Mouse (Mus musculus) layer of hippocampus, postnatal 25 days (tissue): Measurements from ENCODE around the gene Stxbp3. TPM values are rescaled to one million over a fixed set of nuclear protein-coding genes. Genes with fewer than 3 reads are reported as not detected.

Source experiments
- DNase-seq, 2 experiments: peaks; one replicate each; pipeline ENCODE4 v3.0.0; 2022; ENCODE audit warnings: mixed read lengths in 2 of 2, low spot score in 1 of 2; ENCODE audit errors: extremely low spot score in 1 of 2
- total RNA-seq, 2 experiments: library from RNA; stranded (reverse); gene quantifications; 2 replicates each; pipeline ENCODE4 v1.2.3; 2021

Stxbp3 gene
- total RNA-seq, 2 experiments from 2014 or later, result 24.3 to 26.4 TPM

DNA sequence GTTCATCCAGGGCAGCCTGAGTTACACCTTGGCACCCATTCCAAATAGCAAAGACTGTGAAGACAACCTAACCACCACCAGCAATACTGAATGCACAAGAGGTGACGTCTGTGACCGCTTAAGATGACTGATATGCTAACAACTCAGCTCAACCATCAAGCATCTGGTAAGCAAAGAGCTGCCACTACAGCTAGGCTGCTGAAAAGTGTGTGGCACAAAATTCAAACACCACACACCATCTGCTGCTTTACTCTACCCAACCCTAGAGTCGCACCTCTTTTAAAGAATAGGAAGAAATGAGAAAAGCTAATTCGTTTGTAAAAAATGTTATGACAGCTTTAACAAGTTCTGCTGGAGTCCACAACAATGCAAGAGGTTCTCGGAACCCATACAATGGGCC is 34.7 kb downstream of the Stxbp3 start:
- DNase-seq, result no peak

DNA sequence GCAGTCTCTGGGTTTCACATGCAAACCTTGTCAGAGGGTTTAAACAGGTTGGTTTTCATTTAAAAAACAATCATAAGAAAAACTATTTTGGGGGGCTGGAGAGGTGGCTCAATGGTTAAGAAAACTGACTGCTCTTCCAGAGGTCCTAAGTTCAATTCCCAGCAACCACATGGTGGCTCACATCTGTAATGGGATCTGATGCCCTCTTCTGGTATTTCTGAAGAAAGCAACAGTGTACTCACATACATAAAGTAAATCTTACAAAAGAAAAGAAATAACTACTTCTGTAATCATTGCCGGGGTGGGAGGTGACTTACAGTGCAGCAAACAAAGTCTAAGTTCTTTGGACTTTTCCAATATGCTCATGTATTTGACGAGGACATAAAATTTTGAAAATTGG is 42.0 kb downstream of the Stxbp3 start:
- no peak for DNase-seq

DNA sequence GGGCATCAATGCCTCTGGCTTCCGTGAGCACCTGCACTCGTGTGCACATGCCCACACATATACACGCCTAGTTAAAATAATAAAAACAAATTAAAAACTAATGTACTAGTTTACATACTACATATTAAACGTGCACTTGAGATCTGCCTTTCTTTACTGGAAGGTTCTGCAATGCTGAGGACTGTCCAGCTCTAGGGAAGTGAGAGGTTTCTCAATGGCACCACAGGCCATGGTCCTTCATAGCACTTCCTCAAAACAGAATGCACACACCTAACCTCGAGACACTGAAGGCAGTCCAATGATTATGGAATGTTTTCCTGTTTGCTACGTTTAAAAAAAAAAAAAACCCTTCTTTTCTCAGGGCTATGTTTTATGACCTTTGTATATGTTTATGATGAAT is 42.6 kb downstream of the Stxbp3 start:
- no peak for DNase-seq

DNA sequence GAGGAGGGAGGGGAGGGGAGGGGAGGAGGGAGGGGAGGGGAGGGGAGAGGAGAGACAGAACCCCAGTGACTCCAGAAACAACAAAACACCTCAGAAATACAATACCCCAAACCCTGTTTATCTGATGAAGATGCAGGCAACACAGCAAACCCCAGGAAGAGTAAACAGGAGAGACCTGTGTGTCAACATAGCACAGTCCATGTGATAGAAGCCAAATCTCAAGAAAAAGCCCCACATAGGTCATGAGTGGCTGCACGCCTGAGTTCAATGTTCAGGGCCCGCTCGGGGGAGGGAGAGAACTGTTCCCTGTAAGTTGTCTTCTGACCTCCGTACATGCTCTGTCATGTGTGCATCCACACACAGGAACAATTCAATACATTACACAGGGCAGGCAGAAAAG is 43.9 kb downstream of the Stxbp3 start:
- no peak for DNase-seq

DNA sequence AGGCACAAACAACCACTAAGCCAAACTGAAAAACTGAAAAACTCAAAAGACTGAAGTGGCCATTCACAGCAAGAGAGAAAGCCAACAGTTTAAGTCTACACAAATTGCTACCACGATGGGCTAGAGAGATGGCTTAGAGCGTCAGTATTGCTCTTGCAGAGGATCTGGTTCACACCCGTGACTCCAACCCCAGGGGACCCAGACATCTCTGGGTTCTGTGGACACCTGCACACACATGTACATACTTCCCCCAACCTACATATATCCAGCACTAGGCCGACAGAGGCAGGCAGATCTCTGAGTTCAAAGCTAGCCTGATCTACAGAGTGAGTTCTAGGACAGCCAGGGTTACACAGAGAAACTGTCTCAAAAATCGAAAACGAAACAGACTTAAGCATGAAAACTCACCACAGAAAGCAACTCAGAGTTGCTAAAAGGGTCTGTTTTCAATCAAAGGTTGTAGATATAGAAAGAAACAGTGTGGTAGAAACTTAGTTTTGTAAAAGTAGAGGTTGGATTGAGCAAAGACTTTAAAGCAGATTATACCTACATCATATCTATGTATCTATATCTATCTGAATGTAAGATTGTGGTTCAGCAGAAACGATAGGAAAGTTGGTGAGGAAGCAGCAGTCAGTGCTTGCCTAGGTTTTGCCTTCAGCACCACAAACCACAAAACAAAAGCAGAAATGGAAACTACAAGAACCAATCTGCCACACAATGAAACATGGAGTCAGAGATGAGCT is 44.6 kb downstream of the Stxbp3 start:
- no peak for DNase-seq

DNA sequence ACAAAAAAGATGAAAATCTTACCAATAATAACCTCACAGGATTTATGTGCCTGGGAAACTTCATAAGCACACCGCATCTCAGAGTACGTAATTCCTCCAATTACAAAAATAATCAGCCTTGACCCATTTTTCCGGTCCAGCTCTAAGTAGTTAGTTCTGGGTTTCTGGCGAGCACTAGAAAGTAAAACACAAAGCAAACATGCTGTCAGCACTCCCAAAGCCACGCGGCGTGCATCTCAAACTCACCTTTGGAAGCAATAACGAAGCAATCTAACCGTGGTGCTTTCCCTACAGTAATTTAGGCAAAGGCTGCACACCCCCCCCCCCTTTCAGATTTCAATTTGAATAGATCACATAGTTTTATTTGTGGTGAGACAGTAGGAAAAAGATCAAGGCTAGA is 45.5 kb downstream of the Stxbp3 start:
- DNase-seq, result no peak

DNA sequence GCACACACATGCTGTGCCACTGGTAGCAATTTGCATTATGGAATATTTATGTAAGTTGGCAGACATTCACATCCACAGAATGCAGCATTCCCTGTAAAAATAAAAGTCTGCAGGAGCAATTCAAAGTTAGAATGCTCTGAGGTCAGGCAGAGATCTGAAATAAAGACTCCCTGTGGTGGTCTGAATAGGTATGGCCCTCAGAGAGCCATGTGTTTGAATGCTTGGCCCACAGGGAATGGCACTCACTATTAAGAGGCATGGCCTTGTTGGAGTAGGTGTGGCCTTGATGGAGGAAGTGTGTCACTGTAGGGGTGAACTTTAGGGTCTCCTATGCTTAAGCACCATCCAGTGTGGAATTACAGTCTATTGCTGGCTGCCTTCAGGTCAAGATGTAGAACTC is 47.9 kb downstream of the Stxbp3 start:
- no peak for DNase-seq

DNA sequence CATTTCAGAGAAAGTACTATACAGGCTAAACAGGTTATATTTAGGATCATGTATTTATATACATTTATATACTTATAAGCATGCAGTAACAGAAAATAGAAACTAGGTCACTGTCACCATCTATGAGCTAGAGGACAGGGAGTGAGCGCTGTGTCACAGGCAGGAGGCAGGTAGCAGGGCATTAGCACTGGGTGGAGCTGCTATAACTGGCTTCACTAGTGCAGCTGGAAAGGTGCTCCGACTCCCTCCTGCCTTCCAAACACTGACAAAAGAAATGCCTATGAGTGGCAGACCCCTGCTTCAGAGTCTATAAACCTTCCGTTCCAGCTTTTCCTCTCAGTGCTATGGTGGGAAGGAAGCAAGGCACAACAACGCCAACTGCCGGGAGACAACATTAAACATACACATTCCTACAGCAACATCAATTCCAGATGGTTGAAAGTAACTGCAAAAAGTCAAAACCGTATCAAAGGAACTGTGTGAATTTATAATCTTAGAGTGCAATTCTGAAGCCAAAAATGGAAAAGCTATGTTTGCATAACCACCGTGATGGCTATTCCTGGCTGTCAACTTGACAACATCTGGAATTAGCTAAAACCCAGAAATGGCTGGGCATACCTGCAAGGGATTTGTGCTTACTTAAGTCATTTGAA is 49.1 kb downstream of the Stxbp3 start:
- DNase-seq, result no peak

DNA sequence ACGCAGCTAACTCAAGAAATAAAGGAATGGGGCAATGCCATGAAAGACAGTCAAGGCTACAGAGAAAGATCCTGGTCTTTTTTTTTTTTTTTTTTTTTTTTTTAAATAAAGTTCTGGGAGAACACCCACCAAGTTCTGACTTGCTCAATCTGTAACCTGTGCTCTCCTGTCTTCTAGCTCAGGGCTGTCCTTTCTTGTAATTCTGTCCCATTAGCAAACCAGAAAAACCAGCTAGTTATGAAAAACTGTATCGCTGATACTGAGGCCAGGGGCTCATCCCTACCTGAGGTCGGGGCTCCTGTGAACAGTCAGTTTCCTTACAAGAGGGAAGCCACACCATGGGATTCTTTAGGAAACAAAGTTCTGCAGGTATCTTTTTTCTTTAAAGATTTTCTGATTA is 49.8 kb downstream of the Stxbp3 start:
- DNase-seq, result no peak

DNA sequence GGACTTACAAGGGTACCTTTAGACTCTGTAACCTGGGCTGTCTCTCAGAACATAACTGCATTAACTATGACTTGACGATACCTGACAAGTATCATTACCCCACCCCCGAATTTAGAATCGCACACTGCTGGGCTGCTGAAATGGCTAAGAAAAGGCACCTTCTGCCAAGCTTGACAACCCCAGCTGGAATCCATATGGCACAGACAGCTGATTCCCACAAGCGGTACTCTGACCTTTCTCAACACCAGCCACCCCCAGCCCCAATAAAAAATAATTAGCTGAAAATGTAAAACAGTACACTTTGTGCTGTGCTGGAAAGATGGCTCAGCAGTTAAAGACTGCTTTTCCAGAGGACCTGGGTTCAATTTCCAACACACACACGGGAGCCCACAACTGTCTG is 51.0 kb downstream of the Stxbp3 start:
- DNase-seq, result no peak

DNA sequence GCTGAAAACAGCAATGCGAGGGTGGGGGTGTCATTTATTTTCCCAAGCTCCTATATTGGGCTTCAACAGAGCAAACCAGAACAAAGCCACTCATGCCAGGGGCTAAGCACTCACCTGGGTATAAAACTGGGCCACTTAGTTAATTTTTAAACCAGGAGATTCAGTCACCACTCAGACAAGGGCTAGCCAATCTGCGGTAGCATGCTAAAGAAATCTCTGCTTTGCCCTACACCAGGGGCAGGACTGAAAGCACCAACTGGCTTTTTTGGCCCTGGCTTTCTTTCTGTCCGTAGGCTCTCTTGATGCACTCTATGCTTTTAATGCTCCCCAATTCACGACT is 51.9 kb downstream of the Stxbp3 start:
- DNase-seq, result no peak

DNA sequence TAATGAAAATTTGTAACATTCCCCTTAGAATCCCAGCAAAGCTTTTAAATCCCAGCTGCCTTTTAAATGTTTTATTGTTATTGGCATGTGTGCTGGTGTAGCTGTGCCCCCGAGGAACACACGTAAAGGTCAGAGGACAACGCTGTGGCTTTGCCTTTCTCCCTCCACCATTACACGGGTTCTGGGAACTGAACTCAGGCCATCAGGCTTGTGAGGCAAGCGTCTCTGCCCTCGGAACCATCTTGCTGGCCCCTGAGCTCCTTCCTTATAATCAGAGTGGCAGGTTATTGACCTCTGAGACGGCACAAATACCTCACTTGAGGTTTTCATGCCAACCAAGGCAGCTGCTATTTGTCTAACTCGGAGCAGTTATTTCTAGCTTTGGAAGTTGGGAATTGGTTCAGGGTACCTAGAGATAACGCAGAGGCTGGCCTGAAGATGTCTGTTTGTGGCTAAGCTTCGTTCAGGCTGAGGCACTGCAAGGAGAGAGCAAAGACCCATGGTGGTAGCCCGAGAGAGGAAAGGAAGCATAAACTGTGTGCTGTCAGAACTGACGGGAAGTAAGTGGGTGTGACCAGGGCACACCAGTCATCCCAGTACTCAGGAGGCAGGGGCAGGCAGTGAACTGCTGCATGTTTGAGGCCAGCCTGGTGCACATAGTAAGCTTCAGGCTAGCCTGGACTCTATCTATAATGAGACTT is 52.4 kb downstream of the Stxbp3 start:
- no peak for DNase-seq

DNA sequence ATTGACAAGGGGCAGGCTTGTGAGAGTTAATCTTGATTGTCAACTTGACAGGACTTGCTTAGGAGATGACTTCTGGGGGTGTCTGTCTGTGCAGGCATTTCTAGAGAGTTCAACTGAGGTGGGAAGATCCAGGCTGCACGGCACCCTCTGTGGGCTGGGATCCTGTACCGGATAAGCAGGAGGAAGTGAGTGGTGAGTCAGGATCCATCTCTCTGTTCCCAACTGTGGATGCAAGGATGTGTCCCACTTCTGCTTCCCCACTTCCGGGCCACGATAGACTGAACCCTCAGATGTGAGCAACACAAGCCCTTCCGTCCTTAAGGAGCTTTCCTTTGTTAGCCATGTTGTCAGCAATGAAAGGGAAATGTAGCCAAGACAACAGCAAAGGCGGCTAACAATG is 53.8 kb downstream of the Stxbp3 start:
- no peak for DNase-seq

DNA sequence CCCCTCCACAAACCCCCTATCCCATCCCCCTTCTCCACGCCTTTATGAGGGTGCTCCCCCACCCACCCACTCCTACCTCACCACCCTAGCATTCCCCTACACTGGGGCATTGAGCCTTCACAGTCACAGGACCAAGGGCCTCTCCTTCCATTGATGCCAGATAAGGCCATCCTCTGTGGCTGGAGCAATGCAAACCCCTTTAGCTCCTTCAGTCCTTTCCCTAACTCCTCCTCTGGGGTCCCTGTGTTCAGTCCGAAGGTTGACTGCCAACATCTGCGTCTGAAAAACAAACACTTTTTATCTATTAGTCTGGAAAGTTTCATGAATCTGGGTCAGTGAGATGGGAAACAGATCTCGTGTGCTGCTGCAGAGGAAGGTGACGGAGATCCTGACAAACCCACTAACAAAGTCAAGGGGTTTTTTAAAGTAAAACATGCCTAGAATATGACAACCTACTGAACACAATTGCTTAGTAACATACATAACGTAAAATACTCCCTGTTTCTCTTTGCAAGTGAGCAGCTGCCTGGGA is 57.9 kb downstream of the Stxbp3 start:
- no peak for DNase-seq

DNA sequence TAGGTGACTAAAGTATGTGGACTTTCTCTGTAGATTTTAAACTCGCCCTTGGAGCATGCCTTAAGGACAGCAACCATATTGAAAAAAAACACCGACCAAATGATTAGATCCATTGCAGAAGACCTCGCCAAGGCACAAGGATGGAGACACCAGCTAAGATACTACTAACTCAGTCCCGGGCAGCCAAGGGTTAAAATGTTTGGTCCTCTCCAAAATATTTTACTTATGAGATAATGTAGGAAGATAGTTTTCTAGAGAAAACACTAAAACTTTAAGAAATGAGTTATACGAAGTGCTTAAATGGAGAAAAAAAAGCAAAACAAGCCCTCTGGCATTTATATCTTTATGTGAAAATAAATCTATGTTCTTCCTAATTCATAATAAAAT is 58.4 kb downstream of the Stxbp3 start:
- no peak for DNase-seq

DNA sequence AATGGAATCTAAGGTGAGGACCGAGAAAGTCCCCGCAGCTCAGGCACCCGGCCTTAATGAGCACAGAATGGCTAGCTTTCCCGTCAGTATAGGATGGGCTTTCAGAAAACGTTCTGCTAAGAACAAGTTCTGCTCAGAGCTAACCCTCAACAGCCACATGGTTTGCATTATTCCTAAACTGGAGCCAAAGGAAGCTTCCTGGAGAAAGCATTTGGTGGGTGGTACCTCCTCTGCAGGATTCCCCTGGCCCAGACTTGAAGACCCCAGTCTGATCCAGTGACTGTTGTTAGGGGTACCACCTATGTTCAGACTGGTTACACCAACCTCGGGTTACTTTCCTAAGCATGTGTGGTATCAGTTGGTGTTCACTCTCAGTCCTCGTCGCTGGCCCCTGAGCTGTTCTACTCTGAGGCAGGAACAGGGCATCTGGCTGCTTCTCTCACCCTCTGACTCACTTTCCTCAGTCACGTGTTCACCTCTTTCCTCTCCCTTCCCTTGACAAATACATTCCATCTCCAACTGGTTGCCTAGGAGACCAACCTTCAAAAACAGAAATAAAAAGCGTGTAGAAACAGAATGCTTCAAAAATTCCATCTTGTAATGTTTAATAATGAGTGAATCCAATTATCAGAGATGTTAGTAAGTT is 59.0 kb downstream of the Stxbp3 start:
- DNase-seq, result peak in 1 of 2 experiments; percentile 27

DNA sequence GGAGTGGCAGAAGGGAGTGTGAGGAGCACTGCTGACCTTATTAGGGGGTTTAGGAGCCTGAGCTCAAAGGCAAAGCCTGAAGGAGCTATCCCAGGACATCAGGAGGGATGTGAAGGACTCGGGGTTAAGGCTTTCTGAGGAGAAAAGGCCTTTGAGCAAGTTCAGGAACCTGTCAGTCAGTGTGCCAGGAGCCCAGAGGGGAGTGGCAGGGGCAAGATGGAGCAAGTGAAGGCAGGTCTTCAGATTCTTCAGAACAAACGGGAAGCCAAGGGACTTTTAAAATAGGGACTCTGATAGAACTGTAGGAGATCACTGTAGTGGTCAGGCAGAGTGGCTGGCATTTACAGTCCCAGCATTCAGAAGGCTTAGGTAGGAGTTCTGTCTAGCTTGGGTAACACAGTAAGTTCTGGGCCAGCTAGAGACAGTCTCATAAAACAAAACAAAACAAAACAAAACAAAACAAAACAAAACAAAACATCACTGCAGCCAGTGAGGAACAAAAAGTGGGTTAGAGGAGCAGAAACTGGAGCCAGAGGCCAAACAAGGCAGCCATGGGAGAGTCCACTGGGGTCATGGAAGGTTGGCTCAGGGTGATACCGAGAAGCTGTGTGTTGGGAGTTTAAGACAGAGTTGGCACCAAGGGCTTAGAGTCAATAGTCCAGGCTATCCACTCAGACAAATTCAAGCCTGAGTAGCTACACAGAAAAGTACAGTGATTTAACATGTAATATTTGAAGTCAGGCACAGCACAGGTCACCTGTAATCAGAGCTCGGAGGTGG is 61.4 kb downstream of the Stxbp3 start:
- DNase-seq, result no peak

DNA sequence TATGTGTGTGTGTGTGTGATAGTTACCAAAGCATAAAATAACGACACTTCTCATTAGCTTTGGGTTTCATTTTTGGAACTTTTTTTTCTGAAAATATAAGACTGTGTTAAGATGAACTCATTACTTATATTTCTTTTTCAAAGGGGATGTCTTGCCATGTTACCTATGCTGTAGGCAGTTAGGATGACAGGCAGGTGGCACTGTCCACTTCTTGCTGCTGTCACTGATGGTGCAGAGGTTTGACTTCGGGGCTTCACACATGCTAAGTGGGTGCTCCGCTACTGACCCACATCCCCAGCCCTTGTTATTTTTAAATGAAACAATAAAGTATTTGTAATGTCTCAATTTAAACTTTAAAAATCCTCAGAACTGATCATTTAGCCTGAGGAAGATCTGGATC is 67.5 kb downstream of the Stxbp3 start:
- DNase-seq, result no peak

DNA sequence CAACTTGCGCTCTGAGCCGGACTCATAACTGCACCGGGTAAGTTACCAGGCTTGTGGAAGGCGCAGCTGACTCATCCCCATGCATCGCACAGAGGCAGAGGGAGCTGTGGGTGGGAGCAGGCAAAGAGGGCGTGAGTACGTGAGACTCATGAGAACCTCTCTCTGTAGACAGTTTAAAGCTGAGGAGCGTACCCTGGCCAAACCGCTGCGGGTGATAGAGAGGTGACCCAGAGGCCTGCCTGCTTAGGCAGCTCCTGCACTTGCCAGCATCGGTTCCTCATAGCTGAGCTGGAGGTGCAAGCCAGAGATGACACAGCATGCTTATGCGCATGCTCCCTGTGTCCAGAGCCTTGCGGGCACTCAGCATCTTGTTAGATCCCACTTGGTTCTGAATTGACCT is 68.1 kb downstream of the Stxbp3 start:
- peak in 1 of 2 experiments; percentile 29 for DNase-seq

DNA sequence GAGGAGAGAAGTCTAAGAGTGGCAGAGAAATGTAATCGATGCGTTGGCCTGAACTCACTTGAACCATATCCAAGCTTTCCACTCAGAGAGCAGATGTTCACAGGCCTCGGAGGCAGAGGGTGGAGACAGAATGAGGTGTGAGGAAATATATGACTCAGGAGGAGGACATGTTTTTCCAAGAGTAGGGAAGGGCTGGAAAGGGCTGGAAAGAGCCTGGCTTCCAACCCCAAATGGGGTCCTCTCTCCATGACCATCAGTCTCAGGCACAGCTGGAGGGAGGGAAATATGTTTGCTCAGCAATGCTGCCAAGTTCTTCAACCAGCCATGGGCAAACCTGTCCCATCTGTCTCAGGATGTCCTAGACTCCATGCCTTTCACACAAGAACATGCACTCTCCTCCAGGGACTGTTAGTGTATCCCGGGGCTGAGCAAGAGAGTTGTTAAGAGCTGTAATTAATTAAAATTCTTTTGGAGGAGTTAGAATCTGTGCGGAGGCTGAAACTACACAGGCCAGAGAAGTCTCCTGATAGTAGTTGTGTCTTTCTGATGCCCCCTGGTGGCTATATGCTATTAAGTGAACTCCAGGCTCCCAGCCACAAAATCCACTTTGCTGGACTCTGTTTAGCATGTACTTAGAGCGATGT is 69.5 kb downstream of the Stxbp3 start:
- peak in 1 of 2 experiments; percentile 49 for DNase-seq
